Mouse (Mus musculus): Measurements from ENCODE around the gene Mycbpap. TPM values are rescaled to one million over a fixed set of nuclear protein-coding genes. Genes with fewer than 3 reads are reported as not detected.

The Mycbpap gene
- total RNA-seq (2012; rRNA removed) (1.3 and 3.1 TPM in 2 replicates), total RNA-seq (2014; rRNA removed) (0.08 and 0.43 TPM in 2 replicates), polyA plus RNA-seq (2012; ENCODE audit: insufficient read length, low read depth) (0.98 and 1.1 TPM in 2 replicates)

GRCm38 (mm10) chr11:94521219-94521843 is at the start of gene Mycbpap:
Gene Mycbpap, minus strand, starts transcription at chr11:94521742.
- no peaks in the 10 kb centered on the region for H3K36me3 ChIP-seq (replicated peaks in 1 of 2; ENCODE audit: control insufficient read depth in 1 of 2, insufficient read depth in 1 of 2, low read length in 1 of 2)
- no peaks in the 10 kb centered on the region for H3K9me3 ChIP-seq (replicated peaks; ENCODE audit: low read length)
- peaks cover 7 to 29% of the 10 kb centered on the region in 2 experiments for H3K4me1 ChIP-seq (ENCODE audit: control insufficient read depth in 1 of 2, insufficient read depth in 2 of 2)
- H3K27me3 ChIP-seq (replicated peaks), result peaks cover 10% of the 10 kb centered on the region
- peak; percentile 42 for DNase-seq (ENCODE audit: extremely low read depth)
- dilution Hi-C loops (cut with MboI; ENCODE audit: extremely low pct_ligation_motif_present, extremely low pct_unique_long_range_greater_than_20kb, low sequenced_read_pairs), result no loop called here
- peak within 1 kb of the TSS; percentile 85 for H3K4me2 ChIP-seq (ENCODE audit: insufficient read depth, low read depth, poor library complexity, severe bottlenecking)
- peak within 1 kb of the TSS; percentile 66 for H3K9ac ChIP-seq (ENCODE audit: insufficient read depth, low read depth)
- TF ChIP-seq SMC3 (IDR thresholded peaks at IDR 0.05; ENCODE audit: low read depth, low read length) (no peak), RCOR1 (conservative IDR thresholded peaks at IDR 0.05; ENCODE audit: low read depth, low read length) (no peak), NRF1 (IDR thresholded peaks at IDR 0.05; ENCODE audit: low read depth, low read length) (peak; percentile 69), RAD21 (IDR thresholded peaks at IDR 0.05; ENCODE audit: low read depth, low read length) (no peak), E2F4 (IDR thresholded peaks at IDR 0.05; ENCODE audit: insufficient replicate concordance, low read depth, low read length) (0 out of 2 replicates have a peak, but pooled peaks have one; percentile 53), JUND (conservative IDR thresholded peaks at IDR 0.05; ENCODE audit: low read depth, low read length) (no peak), KAT2A (IDR thresholded peaks at IDR 0.05; ENCODE audit: insufficient replicate concordance, low read length) (no peak), BHLHE40 (IDR thresholded peaks at IDR 0.05; ENCODE audit: low read depth, low read length) (peak; percentile 47; the same call in 1 of the 2 replicates), ZNF384 (IDR thresholded peaks at IDR 0.05; ENCODE audit: low read depth, low read length) (no peak), MAZ (IDR thresholded peaks at IDR 0.05; ENCODE audit: low read depth, low read length) (peak; percentile 61; the same call in 1 of the 2 replicates), MEF2A (IDR thresholded peaks at IDR 0.05; ENCODE audit: borderline replicate concordance, low read depth, low read length) (0 out of 2 replicates have a peak, but pooled peaks have one; percentile 20), ZC3H11A (IDR thresholded peaks at IDR 0.05; ENCODE audit: low read depth, low read length) (no peak), JUN (IDR thresholded peaks at IDR 0.05; ENCODE audit: insufficient read depth, low read depth, low read length) (no peak), IRF4 (IDR thresholded peaks at IDR 0.05; ENCODE audit: low read depth, low read length) (peak; percentile 51), NELFE (IDR thresholded peaks at IDR 0.05; ENCODE audit: low read depth, low read length) (peak; percentile 44), USF1 (IDR thresholded peaks at IDR 0.05; ENCODE audit: low read depth, low read length) (no peak), CHD2 (IDR thresholded peaks at IDR 0.05; ENCODE audit: low read length) (no peak), ZMIZ1 (IDR thresholded peaks at IDR 0.05; ENCODE audit: low read depth, low read length) (peak; percentile 47; the same call in 1 of the 2 replicates), USF2 (conservative IDR thresholded peaks at IDR 0.05; ENCODE audit: low read depth, low read length) (no peak), POLR2AphosphoS2 (IDR thresholded peaks at IDR 0.05; ENCODE audit: low read depth, low read length) (no peak), ETS1 (conservative IDR thresholded peaks at IDR 0.05; ENCODE audit: low read depth, low read length) (no peak), ZKSCAN1 (IDR thresholded peaks at IDR 0.05; ENCODE audit: borderline replicate concordance, low read depth, low read length) (no peak), SIN3A (IDR thresholded peaks at IDR 0.05; ENCODE audit: low read length) (peak; percentile 91), GABPA (IDR thresholded peaks at IDR 0.05; ENCODE audit: insufficient replicate concordance, low read depth, low read length) (peak; percentile 21; the same call in 1 of the 2 replicates), MYC (IDR thresholded peaks at IDR 0.05; ENCODE audit: low read depth, low read length) (peak; percentile 54; the same call in 1 of the 2 replicates), CHD1 (IDR thresholded peaks at IDR 0.05; ENCODE audit: low read depth, low read length) (no peak), MXI1 (IDR thresholded peaks at IDR 0.05; ENCODE audit: low read depth, low read length) (peak; percentile 98), POLR2A (IDR thresholded peaks at IDR 0.05; ENCODE audit: low read depth, low read length) (peak; percentile 61), MAX (IDR thresholded peaks at IDR 0.05; ENCODE audit: low read length) (no peak), PAX5 (IDR thresholded peaks at IDR 0.05; ENCODE audit: low read length) (no peak), TCF12 (IDR thresholded peaks at IDR 0.05; ENCODE audit: low read depth, low read length) (0 out of 2 replicates have a peak, but pooled peaks have one; percentile 17), CTCF (conservative IDR thresholded peaks at IDR 0.05 in 1 of 2, IDR thresholded peaks at IDR 0.05 in 1 of 2; ENCODE audit: low read depth in 2 of 2, low read length in 2 of 2) (no peak; a peak in 1 of 4 replicates), HCFC1 (IDR thresholded peaks at IDR 0.05; ENCODE audit: low read depth, low read length) (peak; percentile 58), ELF1 (IDR thresholded peaks at IDR 0.05; ENCODE audit: low read depth, low read length) (peak; percentile 66), UBTF (IDR thresholded peaks at IDR 0.05; ENCODE audit: low read depth, low read length) (no peak), TBP (conservative IDR thresholded peaks at IDR 0.05; ENCODE audit: low read depth, low read length) (0 out of 2 replicates have a peak, but pooled peaks have one; percentile 23), MAFK (IDR thresholded peaks at IDR 0.05; ENCODE audit: insufficient replicate concordance, low read length) (no peak), EP300 (IDR thresholded peaks at IDR 0.05; ENCODE audit: low read length) (no peak)
- in situ Hi-C loops (cut with MboI; ENCODE audit: low pct_ligation_motif_present, low pct_unique_long_range_greater_than_20kb, low sequenced_read_pairs), result no loop called here
- peak within 1 kb of the TSS; percentile 38 to 65 (median 55) for H3K4me3 ChIP-seq (replicated peaks in 1 of 3; ENCODE audit: low read depth in 2 of 3, low read length in 2 of 3, poor library complexity in 1 of 3)
- no peak within 1 kb of the TSS for H3K27ac ChIP-seq (ENCODE audit: insufficient read depth, low read depth)
- H3K79me2 ChIP-seq (replicated peaks; ENCODE audit: control insufficient read depth, extremely low read depth, insufficient read depth, poor library complexity, severe bottlenecking), result no peaks in the 10 kb centered on the region

Measured in CH12.LX (cell line).